Mouse (Mus musculus): ENCODE measurements around the gene Ccnl2. TPM values are rescaled to one million over a fixed set of nuclear protein-coding genes. Genes with fewer than 3 reads are reported as not detected.
A peak's percentile ranks its signal among the peaks of the same experiment; 100 is the strongest.

Gene Ccnl2
- total RNA-seq, 2 experiments from 2014 or later = 79.4 to 94.2 TPM

DNA sequence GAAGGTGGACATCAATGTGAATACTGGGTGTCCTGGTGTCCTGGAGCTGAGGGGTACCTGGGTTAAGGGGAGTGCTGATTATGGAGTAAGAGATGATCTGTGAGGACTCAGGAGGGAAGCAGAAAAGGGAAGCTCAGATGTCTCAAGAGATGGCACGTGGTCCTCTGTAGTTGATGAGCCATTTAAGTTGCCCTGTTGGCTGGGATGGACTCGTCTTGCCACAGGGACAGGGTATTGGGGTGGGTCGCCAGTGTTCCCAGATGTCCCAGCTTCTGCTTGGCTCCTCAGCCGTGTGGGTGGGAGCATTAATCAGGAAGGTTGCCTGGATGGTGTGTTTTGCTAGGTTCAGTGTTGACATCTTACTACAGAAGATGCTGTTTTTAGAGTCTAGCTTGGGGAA, 20.9 kb downstream of the Ccnl2 start:
- no peak for TF ChIP-seq CTCF (conservative IDR thresholded peaks at IDR 0.05)
- Histone ChIP-seq H3K4me3 (no peak overlapping the region), H3K27ac (no peak overlapping the region)
- no peak for DNase-seq (ENCODE audit: low spot score in 2 of 2)

DNA sequence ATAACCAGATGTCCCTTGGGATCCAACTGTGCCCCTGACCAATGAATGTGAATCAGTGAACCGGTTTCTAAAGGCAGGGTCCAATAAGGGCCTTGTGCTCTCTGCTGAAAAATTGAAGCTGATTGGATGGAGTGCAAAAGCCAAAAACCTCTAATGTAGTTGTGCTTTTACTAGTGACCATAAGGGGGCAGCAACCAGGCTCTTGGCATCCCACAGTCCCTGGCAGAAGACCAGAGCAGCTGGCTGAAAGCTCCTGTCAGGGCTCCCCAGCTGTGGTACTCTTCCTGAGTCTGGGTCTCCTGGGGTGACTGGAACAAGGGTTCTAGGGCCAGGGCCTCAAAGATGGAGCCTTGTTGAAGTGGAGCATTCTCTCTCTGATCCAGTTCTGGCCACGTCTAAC, 21.5 kb downstream of the Ccnl2 start:
- peak; percentile 87 for TF ChIP-seq CTCF (conservative IDR thresholded peaks at IDR 0.05)
- peak overlapping the region; percentile 79 for H3K27ac ChIP-seq
- no peak overlapping the region for H3K4me3 ChIP-seq
- peak; percentile 74 to 80 for DNase-seq (ENCODE audit: low spot score in 2 of 2)

DNA sequence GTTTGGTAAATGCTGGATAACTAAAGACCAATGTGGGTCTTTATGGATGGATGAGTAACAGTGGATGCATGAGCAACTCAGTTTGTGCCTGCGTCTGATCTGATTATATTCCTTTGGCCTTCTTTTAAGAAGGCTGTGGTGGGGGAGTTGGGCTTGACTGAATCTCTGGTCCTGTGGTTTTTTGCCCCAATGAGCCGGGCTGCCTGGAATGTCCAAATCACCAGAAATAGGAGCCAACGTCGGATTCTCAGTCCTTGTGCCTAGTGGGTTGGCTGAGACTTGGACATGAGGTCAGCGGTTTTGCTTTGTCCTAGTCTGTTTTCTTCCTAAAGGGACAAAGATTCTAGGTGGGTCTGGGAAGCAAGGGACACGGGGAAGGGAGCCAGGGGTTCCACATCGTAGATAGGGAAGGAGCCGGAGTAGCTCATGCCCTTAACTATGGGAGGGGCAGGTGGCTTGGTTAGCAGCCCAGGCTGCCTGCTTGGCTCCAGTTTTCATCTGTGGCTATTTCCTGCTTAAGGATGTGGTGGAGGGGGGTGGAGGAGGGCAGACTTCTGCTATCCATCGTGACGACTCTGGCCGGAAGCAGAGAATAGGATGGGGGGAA, 25.2 kb downstream of the Ccnl2 start:
- Histone ChIP-seq H3K27ac (peak overlapping the region; percentile 32; the same call in 1 of the 2 replicates), H3K4me3 (no peak overlapping the region)
- no peak for DNase-seq (ENCODE audit: low spot score in 2 of 2)
- no peak for TF ChIP-seq CTCF (conservative IDR thresholded peaks at IDR 0.05)

DNA sequence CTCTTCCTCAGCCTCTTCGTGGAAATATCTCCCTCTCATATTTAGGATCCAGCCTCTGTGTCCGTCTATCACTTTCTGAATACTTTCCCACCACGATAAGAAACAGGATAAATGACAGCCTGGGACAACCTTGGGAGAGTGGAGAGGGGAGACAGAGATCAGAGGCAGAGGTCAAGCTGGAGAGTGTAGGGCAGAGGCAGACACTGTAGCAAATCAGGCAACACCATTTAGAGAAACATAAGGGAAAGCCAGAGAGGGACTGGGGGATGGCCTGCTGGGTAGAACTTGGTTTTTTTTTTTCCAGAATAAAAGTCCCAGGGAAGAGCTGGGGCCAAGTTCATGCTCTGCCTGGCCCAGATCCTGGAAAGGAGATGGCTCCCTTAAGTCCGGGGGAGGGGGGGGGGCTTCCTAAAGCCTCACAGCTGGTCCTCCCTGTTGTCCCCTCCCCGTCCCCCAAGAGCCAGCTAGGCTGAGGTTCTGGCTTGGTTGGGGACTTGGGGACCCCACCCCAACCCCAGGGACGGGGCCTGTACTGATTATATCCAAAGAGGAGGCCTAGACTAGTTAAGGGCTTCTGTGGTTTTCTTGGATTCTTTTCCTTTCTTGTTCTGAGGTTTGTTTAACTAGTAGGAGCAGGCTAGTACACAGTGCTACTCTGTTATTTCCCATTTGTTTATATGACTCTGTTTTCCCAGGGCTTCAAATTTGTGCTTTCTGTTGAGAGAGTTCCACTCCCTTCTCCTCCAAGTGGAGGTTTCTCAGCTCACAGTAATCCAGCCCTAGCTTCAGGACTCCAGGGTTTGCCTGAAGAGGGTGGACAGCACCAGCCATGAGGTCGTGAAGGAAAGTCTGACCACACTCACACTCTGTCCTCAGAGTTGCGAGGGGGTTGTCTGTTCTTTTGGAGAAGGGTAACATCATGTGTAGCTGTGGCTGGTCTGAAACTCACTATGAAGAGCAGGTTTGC, 26.2 kb downstream of the Ccnl2 start:
- no peak for TF ChIP-seq CTCF (conservative IDR thresholded peaks at IDR 0.05)
- H3K27ac ChIP-seq = peak overlapping the region; percentile 39; the same call in 1 of the 2 replicates
- H3K4me3 ChIP-seq = no peak overlapping the region
- no peak for DNase-seq (ENCODE audit: low spot score in 2 of 2)

DNA sequence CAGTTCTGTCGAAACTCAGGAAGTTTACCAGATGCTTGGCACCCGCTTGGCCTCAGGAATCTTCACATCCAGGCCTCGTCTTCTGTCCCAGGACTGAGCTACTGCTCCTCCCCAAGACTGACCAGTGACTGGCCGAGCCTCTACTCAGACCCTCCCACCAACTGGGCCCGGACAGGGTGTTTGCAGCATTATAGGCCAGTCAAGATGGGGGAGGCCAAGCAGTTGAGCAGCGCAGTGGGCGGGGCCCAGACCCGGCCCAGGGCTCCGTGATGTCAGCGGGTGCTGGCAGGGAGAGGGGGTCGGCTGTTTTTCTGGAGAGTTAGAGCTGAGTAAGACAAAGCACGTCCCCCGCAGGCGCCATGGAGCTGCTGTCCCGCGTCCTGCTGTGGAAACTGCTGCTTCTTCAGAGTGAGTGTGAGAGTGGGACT, 27.2 kb downstream of the Ccnl2 start, which contains the start of gene Mxra8:
Gene Mxra8, plus strand, starts transcription at position 198 of the 428 bp plus-strand sequence.
- peak within 1 kb of the TSS; percentile 61 for H3K27ac ChIP-seq
- TF ChIP-seq CTCF (conservative IDR thresholded peaks at IDR 0.05) = no peak
- H3K4me3 ChIP-seq = peak within 1 kb of the TSS; percentile 45; the same call in 1 of the 2 replicates
- DNase-seq (ENCODE audit: low spot score in 2 of 2) = no peak

GRCm38 (mm10) chr4:155840076-155841002, 28.1 kb downstream of the Ccnl2 start:
- peak overlapping the region; percentile 61 for H3K27ac ChIP-seq
- no peak for DNase-seq (ENCODE audit: low spot score in 2 of 2)
- TF ChIP-seq CTCF (conservative IDR thresholded peaks at IDR 0.05) = no peak
- H3K4me3 ChIP-seq = peak overlapping the region; percentile 45

- TF ChIP-seq CTCF (conservative IDR thresholded peaks at IDR 0.05) = peak; percentile 57
- DNase-seq (ENCODE audit: low spot score in 2 of 2) = no peak
- Histone ChIP-seq H3K27ac (peak overlapping the region; percentile 18; the same call in 1 of the 2 replicates), H3K4me3 (peak overlapping the region; percentile 45)
Measured at GRCm38 (mm10) chr4:155841003-155841454, 28.7 kb downstream of the Ccnl2 start.

DNA sequence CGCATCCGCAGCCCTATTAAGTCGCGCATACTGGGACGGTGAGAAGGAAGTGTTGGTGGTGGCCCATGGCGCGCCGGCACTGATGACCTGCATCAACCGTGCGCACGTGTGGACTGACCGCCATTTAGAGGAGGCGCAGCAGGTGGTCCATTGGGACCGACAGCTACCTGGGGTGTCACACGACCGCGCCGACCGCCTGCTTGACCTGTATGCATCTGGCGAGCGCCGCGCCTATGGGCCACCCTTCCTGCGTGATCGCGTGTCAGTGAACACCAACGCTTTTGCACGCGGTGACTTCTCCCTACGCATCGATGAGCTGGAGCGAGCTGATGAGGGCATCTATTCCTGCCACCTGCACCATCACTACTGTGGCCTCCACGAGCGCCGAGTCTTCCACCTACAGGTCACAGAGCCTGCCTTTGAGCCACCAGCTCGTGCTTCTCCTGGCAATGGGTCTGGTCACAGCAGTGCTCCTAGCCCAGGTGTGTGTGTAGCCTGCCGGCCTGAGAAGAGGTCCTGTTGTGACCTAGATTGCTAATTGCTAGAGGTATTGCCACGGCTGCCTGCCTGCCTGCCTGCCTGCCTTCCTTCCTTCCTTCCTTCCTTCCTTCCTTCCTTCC, 29.5 kb downstream of the Ccnl2 start:
- Histone ChIP-seq H3K4me3 (no peak overlapping the region), H3K27ac (no peak overlapping the region)
- no peak for TF ChIP-seq CTCF (conservative IDR thresholded peaks at IDR 0.05)
- no peak for DNase-seq (ENCODE audit: low spot score in 2 of 2)

GRCm38 (mm10) chr4:155843231-155843630, 30.9 kb downstream of the Ccnl2 start:
- H3K27ac ChIP-seq = no peak overlapping the region
- DNase-seq (ENCODE audit: low spot score in 2 of 2) = no peak
- no peak for TF ChIP-seq CTCF (conservative IDR thresholded peaks at IDR 0.05)
- no peak overlapping the region for H3K4me3 ChIP-seq

- peak; percentile 92 to 97 for DNase-seq (ENCODE audit: low spot score in 2 of 2)
Measured at GRCm38 (mm10) chr4:155846871-155847578, 34.7 kb downstream of the Ccnl2 start, which contains the start of gene Dvl1. Dvl1 (plus strand) TSS chr4:155847402.

More at GRCm38 (mm10) chr4:155846871-155847578, 34.7 kb downstream of the Ccnl2 start, which contains the start of gene Dvl1:
- peak; percentile 60 for TF ChIP-seq CTCF (conservative IDR thresholded peaks at IDR 0.05)
- Histone ChIP-seq H3K27ac (peak within 1 kb of the TSS; percentile 97), H3K4me3 (peak within 1 kb of the TSS; percentile 91)

Measured in layer of hippocampus, adult 2 months (tissue).